Mouse (Mus musculus) liver, embryonic 12.5 days (tissue): ENCODE measurements around the gene Cacng1. TPM values are rescaled to one million over a fixed set of nuclear protein-coding genes. Genes with fewer than 3 reads are reported as not detected.

Experiments
- ATAC-seq: fragments of 200-750 bp; cut with Nextera tagmentation; 2 replicates; pipeline ENCODE4 v1.8.0; 2017; ENCODE audit warnings: moderate number of reproducible peaks, mild to moderate bottlenecking, moderate library complexity
- H3K27ac ChIP-seq: fragments of 300-500 bp; sonication (generic); 2 replicates; pipeline ENCODE4 v1.5.1; 2016; ENCODE audit warnings: mild to moderate bottlenecking
- H3K27me3 ChIP-seq: fragments of 300-500 bp; sonication (generic); replicated peaks from 2 replicates; pipeline ENCODE4 v1.6.1; 2016; ENCODE audit warnings: mild to moderate bottlenecking, moderate library complexity
- H3K36me3 ChIP-seq: fragments of 300-500 bp; sonication (generic); 2 replicates; pipeline ENCODE4 v1.6.1; 2016; ENCODE audit warnings: mild to moderate bottlenecking, moderate library complexity
- H3K4me1 ChIP-seq: fragments of 300-500 bp; sonication (generic); 2 replicates; pipeline ENCODE4 v1.6.1; 2016
- H3K4me2 ChIP-seq: fragments of 300-500 bp; sonication (generic); 2 replicates; pipeline ENCODE4 v1.6.1; 2016; ENCODE audit warnings: mild to moderate bottlenecking, moderate library complexity
- H3K4me3 ChIP-seq: fragments of 300-500 bp; sonication (generic); 2 replicates; pipeline ENCODE4 v1.5.1; 2016; ENCODE audit warnings: mild to moderate bottlenecking, moderate library complexity
- H3K9ac ChIP-seq: fragments of 300-500 bp; sonication (generic); 2 replicates; pipeline ENCODE4 v1.6.1; 2016; ENCODE audit warnings: mild to moderate bottlenecking, moderate library complexity
- H3K9me3 ChIP-seq: fragments of 300-500 bp; sonication (generic); replicated peaks from 2 replicates; pipeline ENCODE4 v1.6.1; 2016; ENCODE audit warnings: mild to moderate bottlenecking, moderate library complexity
- WGBS: fragments of 180-500 bp; shearing (Covaris S2); methylation state at CpG from one replicate; pipeline ENCODE4 v1.1.7; 2016; ENCODE audit not compliant: insufficient replicate concordance; 5-methylcytosine and 5-hydroxymethylcytosine counted together
- polyA plus RNA-seq: library from polyadenylated mRNA; unstranded; fragments of >200 nt; fragmentation: Nextera tagmentation; extraction: Ambion mirVana; gene quantifications from 2 replicates; pipeline ENCODE4 v1.2.1, GENCODE M21; 2016

The Cacng1 gene
- polyA plus RNA-seq, 1 experiment from 2014 or later: not detected

- H3K4me3 ChIP-seq: no peak overlapping the region
- no peaks in the 10 kb centered on the region for H3K36me3 ChIP-seq
- no peaks in the 10 kb centered on the region for H3K9me3 ChIP-seq
- H3K9ac ChIP-seq: no peak overlapping the region
- no peak for ATAC-seq
- H3K27ac ChIP-seq: no peak overlapping the region
- H3K27me3 ChIP-seq: 0 out of 2 replicates have a peak, but pooled peaks cover 3% of the 10 kb centered on the region
- WGBS: 46% methylated on average over 5 of the region's 5 CpGs
- H3K4me2 ChIP-seq: no peak overlapping the region
- H3K4me1 ChIP-seq: no peaks in the 10 kb centered on the region
Measured at GRCm38 (mm10) chr11:107731498-107731897, 15.2 kb upstream of the Cacng1 start.

DNA sequence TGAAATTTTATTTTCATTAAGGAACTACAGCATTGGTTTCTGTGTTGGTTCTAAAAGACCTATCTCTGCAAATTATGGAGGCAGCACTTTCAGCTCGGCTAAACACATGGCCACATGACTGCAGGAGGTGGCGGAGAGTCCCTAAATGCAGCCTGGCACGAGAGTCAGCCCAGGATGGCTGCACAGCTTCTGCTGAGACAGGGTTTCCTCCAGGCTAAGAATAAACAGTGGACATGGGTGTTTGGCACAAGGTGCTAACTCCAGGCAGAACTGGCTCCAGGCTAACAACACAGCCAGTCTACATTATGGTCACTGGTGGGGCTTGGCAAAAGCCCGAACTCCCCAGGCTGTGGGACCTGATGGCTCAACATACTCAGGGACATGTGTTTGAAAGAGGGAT is 14.6 kb upstream of the Cacng1 start:
- H3K27me3 ChIP-seq: 0 out of 2 replicates have a peak, but pooled peaks cover 3% of the 10 kb centered on the region
- no peaks in the 10 kb centered on the region for H3K4me1 ChIP-seq
- no peak for ATAC-seq
- H3K9ac ChIP-seq: no peak overlapping the region
- no peaks in the 10 kb centered on the region for H3K9me3 ChIP-seq
- 70% methylated on average over 4 of the region's 4 CpGs for WGBS
- H3K4me2 ChIP-seq: no peak overlapping the region
- no peak overlapping the region for H3K27ac ChIP-seq
- no peaks in the 10 kb centered on the region for H3K36me3 ChIP-seq
- H3K4me3 ChIP-seq: no peak overlapping the region

GRCm38 (mm10) chr11:107729141-107729540 is 12.8 kb upstream of the Cacng1 start:
- no peak overlapping the region for H3K4me2 ChIP-seq
- 0 out of 2 replicates have a peak, but pooled peaks cover 3% of the 10 kb centered on the region for H3K27me3 ChIP-seq
- H3K4me3 ChIP-seq: no peak overlapping the region
- no peaks in the 10 kb centered on the region for H3K36me3 ChIP-seq
- H3K9ac ChIP-seq: no peak overlapping the region
- no peak for ATAC-seq
- H3K4me1 ChIP-seq: no peaks in the 10 kb centered on the region
- H3K9me3 ChIP-seq: no peaks in the 10 kb centered on the region
- no peak overlapping the region for H3K27ac ChIP-seq
- WGBS: 61% methylated on average over 7 of the region's 7 CpGs

- no peak overlapping the region for H3K4me3 ChIP-seq
- no peaks in the 10 kb centered on the region for H3K4me1 ChIP-seq
- H3K27me3 ChIP-seq: 0 out of 2 replicates have a peak, but pooled peaks cover 3% of the 10 kb centered on the region
- no peaks in the 10 kb centered on the region for H3K9me3 ChIP-seq
- H3K36me3 ChIP-seq: no peaks in the 10 kb centered on the region
- 56% methylated on average over 13 of the region's 13 CpGs for WGBS
- no peak overlapping the region for H3K27ac ChIP-seq
- no peak overlapping the region for H3K9ac ChIP-seq
- H3K4me2 ChIP-seq: no peak overlapping the region
- ATAC-seq: no peak
Measured at GRCm38 (mm10) chr11:107728073-107728863, 11.9 kb upstream of the Cacng1 start.

- no peak overlapping the region for H3K4me2 ChIP-seq
- 0 out of 2 replicates have a peak, but pooled peaks cover 3% of the 10 kb centered on the region for H3K27me3 ChIP-seq
- no peak overlapping the region for H3K9ac ChIP-seq
- no peak overlapping the region for H3K4me3 ChIP-seq
- H3K4me1 ChIP-seq: no peaks in the 10 kb centered on the region
- no peak overlapping the region for H3K27ac ChIP-seq
- 66% methylated on average over 8 of the region's 8 CpGs for WGBS
- H3K9me3 ChIP-seq: 0 out of 2 replicates have a peak, but pooled peaks cover 5% of the 10 kb centered on the region
- no peak for ATAC-seq
- H3K36me3 ChIP-seq: no peaks in the 10 kb centered on the region
Measured at GRCm38 (mm10) chr11:107724603-107725002, 8.3 kb upstream of the Cacng1 start.

DNA sequence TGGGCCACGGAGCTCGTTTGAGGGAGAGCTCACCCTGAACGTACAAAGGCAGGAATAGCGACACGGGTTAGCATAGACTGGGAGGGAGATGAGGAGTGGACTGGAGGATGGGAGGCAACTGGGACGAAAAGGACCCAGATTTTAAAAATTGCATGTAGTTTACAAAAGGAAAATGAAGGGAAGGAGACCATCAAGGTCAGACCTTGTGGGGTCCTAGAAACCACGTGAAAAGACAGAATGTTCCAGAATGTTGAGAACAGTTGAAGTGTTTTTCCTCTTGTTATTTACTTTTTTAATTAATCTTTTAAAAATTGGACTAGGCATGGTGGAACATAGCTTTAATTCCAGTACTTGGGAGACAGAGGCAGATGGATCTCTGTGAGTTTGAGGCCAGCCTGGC is 4.7 kb upstream of the Cacng1 start:
- Histone ChIP-seq H3K4me1 (no peaks in the 10 kb centered on the region), H3K36me3 (no peaks in the 10 kb centered on the region), H3K9ac (no peak overlapping the region), H3K4me2 (no peak overlapping the region), H3K4me3 (no peak overlapping the region), H3K27ac (no peak overlapping the region), H3K27me3 (0 out of 2 replicates have a peak, but pooled peaks cover 4% of the 10 kb centered on the region), H3K9me3 (0 out of 2 replicates have a peak, but pooled peaks cover 5% of the 10 kb centered on the region)
- no peak for ATAC-seq
- 69% methylated on average over 7 of the region's 7 CpGs for WGBS

DNA sequence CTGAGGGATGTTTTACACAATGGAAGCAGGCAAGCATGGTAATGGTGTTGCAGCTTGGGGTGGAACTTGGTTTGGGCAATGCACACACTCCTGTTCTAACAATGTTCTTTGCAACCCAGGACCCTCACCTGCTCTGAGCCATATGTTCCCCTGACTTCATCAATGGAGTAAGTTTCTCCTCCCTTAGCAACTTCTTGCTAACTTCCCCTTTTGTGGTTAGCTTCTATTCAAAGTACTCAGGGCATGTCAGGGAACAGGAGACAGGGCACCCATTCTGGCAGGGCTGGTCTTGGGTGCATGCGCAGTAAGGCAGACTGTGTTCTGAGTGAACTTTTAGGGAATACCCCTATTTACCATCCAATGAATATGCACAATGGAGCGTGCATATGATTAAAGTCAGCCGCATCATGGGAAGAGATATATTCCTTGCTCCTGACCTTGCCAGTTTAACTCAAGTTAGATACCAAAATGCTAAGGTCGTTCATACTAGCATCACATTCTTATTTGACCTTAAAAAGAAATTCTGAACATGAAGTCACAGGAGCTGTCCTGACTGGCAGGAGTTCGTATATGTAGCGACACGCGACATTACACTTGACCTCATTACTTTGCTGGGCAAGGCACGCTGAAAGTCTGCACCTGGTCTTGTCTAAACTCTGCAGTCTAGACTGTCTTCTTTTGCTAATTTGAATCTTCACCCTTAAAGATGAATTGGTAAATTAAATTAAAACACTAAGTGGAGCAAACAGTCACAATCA is 4.1 kb upstream of the Cacng1 start:
- H3K9me3 ChIP-seq: 0 out of 2 replicates have a peak, but pooled peaks cover 5% of the 10 kb centered on the region
- H3K9ac ChIP-seq: no peak overlapping the region
- no peak for ATAC-seq
- no peak overlapping the region for H3K27ac ChIP-seq
- WGBS: 73% methylated on average over 9 of the region's 9 CpGs
- H3K4me2 ChIP-seq: no peak overlapping the region
- no peaks in the 10 kb centered on the region for H3K4me1 ChIP-seq
- 0 out of 2 replicates have a peak, but pooled peaks cover 4% of the 10 kb centered on the region for H3K27me3 ChIP-seq
- H3K36me3 ChIP-seq: no peaks in the 10 kb centered on the region
- H3K4me3 ChIP-seq: no peak overlapping the region

GRCm38 (mm10) chr11:107714368-107714767 is 2.0 kb downstream of the Cacng1 start:
- no peak for ATAC-seq
- no peaks in the 10 kb centered on the region for H3K4me1 ChIP-seq
- no peak overlapping the region for H3K4me3 ChIP-seq
- WGBS: 73% methylated on average over 7 of the region's 7 CpGs
- H3K36me3 ChIP-seq: no peaks in the 10 kb centered on the region
- H3K9ac ChIP-seq: no peak overlapping the region
- H3K27ac ChIP-seq: no peak overlapping the region
- 0 out of 2 replicates have a peak, but pooled peaks cover 8% of the 10 kb centered on the region for H3K27me3 ChIP-seq
- no peak overlapping the region for H3K4me2 ChIP-seq
- H3K9me3 ChIP-seq: no peaks in the 10 kb centered on the region

GRCm38 (mm10) chr11:107710379-107710778 is 5.9 kb downstream of the Cacng1 start:
- Histone ChIP-seq H3K27ac (no peak overlapping the region), H3K27me3 (peaks cover 24% of the 10 kb centered on the region), H3K4me3 (no peak overlapping the region), H3K36me3 (no peaks in the 10 kb centered on the region), H3K9me3 (no peaks in the 10 kb centered on the region), H3K9ac (no peak overlapping the region), H3K4me2 (no peak overlapping the region), H3K4me1 (no peaks in the 10 kb centered on the region)
- no peak for ATAC-seq
- 55% methylated on average over 3 of the region's 3 CpGs for WGBS

- Histone ChIP-seq H3K9ac (no peak overlapping the region), H3K36me3 (no peaks in the 10 kb centered on the region), H3K9me3 (no peaks in the 10 kb centered on the region), H3K4me2 (no peak overlapping the region), H3K27me3 (peaks cover 47% of the 10 kb centered on the region), H3K27ac (no peak overlapping the region), H3K4me3 (no peak overlapping the region), H3K4me1 (no peaks in the 10 kb centered on the region)
- ATAC-seq: no peak
- 75% methylated on average over 20 of the region's 20 CpGs for WGBS
Measured at GRCm38 (mm10) chr11:107707897-107708610, 8.3 kb downstream of the Cacng1 start.

DNA sequence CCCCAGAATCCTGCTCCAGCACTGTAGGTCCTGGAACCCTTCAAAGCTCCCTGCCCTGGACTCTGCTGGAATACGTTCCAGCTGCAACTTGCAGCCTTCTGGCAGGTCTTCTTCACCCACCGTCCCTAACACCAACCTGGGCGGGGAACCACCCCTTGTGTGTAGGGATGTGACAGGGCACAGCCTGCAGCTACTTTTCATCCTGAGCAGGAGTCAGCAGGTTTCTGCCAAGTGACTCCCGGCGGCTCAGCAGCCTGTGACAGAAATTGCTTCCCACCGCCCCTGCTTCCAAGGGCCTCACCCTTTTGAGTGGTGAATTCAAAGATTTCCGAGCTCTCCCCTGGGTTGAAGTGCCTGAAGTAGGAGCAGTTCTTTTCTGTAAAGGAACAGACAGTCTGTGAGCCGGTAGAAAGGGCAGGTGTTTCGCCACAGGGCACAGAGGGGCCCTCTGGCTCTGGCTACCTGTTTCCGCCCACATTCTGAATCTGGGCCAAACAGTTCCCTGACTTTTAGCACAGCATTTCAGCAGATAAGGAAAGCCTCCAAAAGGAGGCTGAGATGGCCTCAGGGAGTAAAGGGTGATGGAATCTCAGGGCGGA is 10.7 kb downstream of the Cacng1 start:
- no peaks in the 10 kb centered on the region for H3K36me3 ChIP-seq
- H3K4me3 ChIP-seq: no peak overlapping the region
- no peaks in the 10 kb centered on the region for H3K9me3 ChIP-seq
- WGBS: 62% methylated on average over 11 of the region's 11 CpGs
- no peaks in the 10 kb centered on the region for H3K4me1 ChIP-seq
- H3K27ac ChIP-seq: no peak overlapping the region
- peaks cover 54% of the 10 kb centered on the region for H3K27me3 ChIP-seq
- no peak overlapping the region for H3K9ac ChIP-seq
- ATAC-seq: no peak
- no peak overlapping the region for H3K4me2 ChIP-seq
